Mouse (Mus musculus) hindbrain, embryonic 13.5 days (tissue): ENCODE measurements around the gene Igfbp6. TPM values are rescaled to one million over a fixed set of nuclear protein-coding genes. Genes with fewer than 3 reads are reported as not detected.

Source experiments
- ATAC-seq: fragments of 200-750 bp; cut with Nextera tagmentation; 2 replicates; pipeline ENCODE4 v1.8.0; 2017; ENCODE audit warnings: moderate TSS enrichment; ENCODE audit not compliant: low FRiP score
- H3K27ac ChIP-seq: fragments of 300-500 bp; sonication (generic); 2 replicates; pipeline ENCODE4 v1.5.1; 2015; ENCODE audit warnings: inconsistent platforms, mild to moderate bottlenecking, moderate library complexity
- H3K27me3 ChIP-seq: fragments of 300-500 bp; sonication (generic); 2 replicates; pipeline ENCODE4 v1.6.1; 2015; ENCODE audit warnings: mild to moderate bottlenecking, inconsistent platforms
- H3K36me3 ChIP-seq: fragments of 300-500 bp; sonication (generic); 2 replicates; pipeline ENCODE4 v1.6.1; 2015; ENCODE audit warnings: mild to moderate bottlenecking, inconsistent platforms
- H3K4me1 ChIP-seq: fragments of 300-500 bp; sonication (generic); replicated peaks from 2 replicates; pipeline ENCODE4 v1.6.1; 2015; ENCODE audit warnings: inconsistent platforms
- H3K4me2 ChIP-seq: fragments of 300-500 bp; sonication (generic); 2 replicates; pipeline ENCODE4 v1.6.1; 2015; ENCODE audit warnings: inconsistent platforms, mild to moderate bottlenecking, moderate library complexity
- H3K4me3 ChIP-seq: fragments of 300-500 bp; sonication (generic); 2 replicates; pipeline ENCODE4 v1.5.1; 2015; ENCODE audit warnings: mild to moderate bottlenecking, inconsistent platforms
- H3K9ac ChIP-seq: fragments of 300-500 bp; sonication (generic); 2 replicates; pipeline ENCODE4 v1.6.1; 2015; ENCODE audit warnings: mild to moderate bottlenecking, inconsistent platforms
- H3K9me3 ChIP-seq: fragments of 300-500 bp; sonication (generic); 2 replicates; pipeline ENCODE4 v1.6.1; 2016; ENCODE audit warnings: inconsistent platforms
- WGBS: fragments of 180-500 bp; shearing (Covaris S2); methylation state at CpG from one replicate; pipeline ENCODE4 v1.1.7; 2015; 5-methylcytosine and 5-hydroxymethylcytosine counted together
- polyA plus RNA-seq: library from polyadenylated mRNA; unstranded; fragments of >200 nt; fragmentation: Nextera tagmentation; extraction: Ambion mirVana; gene quantifications from 2 replicates; pipeline ENCODE4 v1.2.1, GENCODE M21; 2015

The Igfbp6 gene
- polyA plus RNA-seq, 1 experiment from 2014 or later: 0.49 TPM

- ATAC-seq: no peak
- Histone ChIP-seq H3K27me3 (no peaks in the 10 kb centered on the region), H3K27ac (no peak overlapping the region), H3K9me3 (no peaks in the 10 kb centered on the region), H3K4me2 (no peak overlapping the region), H3K4me1 (peaks cover 21% of the 10 kb centered on the region), H3K4me3 (no peak overlapping the region), H3K9ac (no peak overlapping the region), H3K36me3 (peaks cover 48% of the 10 kb centered on the region)
- 86% methylated on average over 9 of the region's 9 CpGs for WGBS
These were observed 10.8 kb upstream of the Igfbp6 start for GRCm38 (mm10) chr15:102133314-102133713.

GRCm38 (mm10) chr15:102134709-102135108 lies 9.5 kb upstream of the Igfbp6 start:
- Histone ChIP-seq H3K4me1 (peaks cover 21% of the 10 kb centered on the region), H3K9ac (peak overlapping the region; percentile 95; the same call in 1 of the 2 replicates), H3K27ac (no peak overlapping the region), H3K27me3 (no peaks in the 10 kb centered on the region), H3K4me2 (peak overlapping the region; percentile 85), H3K9me3 (no peaks in the 10 kb centered on the region), H3K36me3 (peaks cover 34% of the 10 kb centered on the region), H3K4me3 (peak overlapping the region; percentile 86)
- ATAC-seq: no peak
- 78% methylated on average over 2 of the region's 2 CpGs for WGBS

- Histone ChIP-seq H3K27me3 (no peaks in the 10 kb centered on the region), H3K4me3 (peak overlapping the region; percentile 86), H3K4me1 (peaks cover 21% of the 10 kb centered on the region), H3K36me3 (peaks cover 25% of the 10 kb centered on the region), H3K9me3 (no peaks in the 10 kb centered on the region), H3K9ac (peak overlapping the region; percentile 95), H3K4me2 (peak overlapping the region; percentile 85), H3K27ac (peak overlapping the region; percentile 90)
- peak; percentile 70 for ATAC-seq
- WGBS: 3% methylated on average over 35 of the region's 35 CpGs
These were observed 8.5 kb upstream of the Igfbp6 start for GRCm38 (mm10) chr15:102135522-102136128.

DNA sequence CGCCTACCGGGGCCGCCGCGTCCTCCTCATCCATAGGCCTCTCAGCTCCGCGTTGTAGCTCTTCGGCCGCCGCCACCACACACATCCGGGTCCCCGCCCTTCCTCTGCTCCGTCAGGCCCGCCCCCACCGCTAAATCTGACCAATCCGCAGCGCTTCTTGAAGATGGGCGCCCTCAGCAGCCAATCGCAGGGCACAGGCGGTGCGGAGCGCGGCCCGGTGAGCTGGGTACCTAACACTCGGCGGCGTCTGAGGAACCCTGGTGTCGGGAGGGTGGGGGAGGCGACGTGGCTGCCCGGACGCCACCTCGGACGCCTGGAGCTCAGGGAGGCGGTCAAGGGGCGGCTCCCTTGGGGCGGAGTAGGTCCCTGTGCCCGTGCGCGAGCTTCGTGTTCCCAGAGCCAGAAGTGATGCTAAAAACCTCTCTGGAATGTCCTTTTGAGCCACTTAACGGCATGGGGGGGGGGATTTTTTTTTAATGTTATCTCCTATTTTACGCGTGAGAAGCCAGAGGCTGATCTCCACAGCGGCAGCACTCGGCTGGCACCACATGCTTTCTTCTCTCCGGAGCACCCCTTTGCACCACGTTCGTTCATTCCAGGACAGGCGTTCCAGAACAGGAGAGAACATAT lies 7.9 kb upstream of the Igfbp6 start, which contains the start of gene Spryd3:
Spryd3 (minus strand) TSS at position 106 of the 630 bp plus-strand sequence.
- H3K4me2 ChIP-seq: peak within 1 kb of the TSS; percentile 85
- no peaks in the 10 kb centered on the region for H3K27me3 ChIP-seq
- H3K9ac ChIP-seq: peak within 1 kb of the TSS; percentile 95
- WGBS: under 1% methylated on average over 45 of the region's 50 CpGs
- H3K4me3 ChIP-seq: peak within 1 kb of the TSS; percentile 86
- H3K4me1 ChIP-seq: peaks cover 21% of the 10 kb centered on the region
- H3K9me3 ChIP-seq: no peaks in the 10 kb centered on the region
- H3K27ac ChIP-seq: peak within 1 kb of the TSS; percentile 90
- peaks cover 19% of the 10 kb centered on the region for H3K36me3 ChIP-seq
- ATAC-seq: peak; percentile 100

DNA sequence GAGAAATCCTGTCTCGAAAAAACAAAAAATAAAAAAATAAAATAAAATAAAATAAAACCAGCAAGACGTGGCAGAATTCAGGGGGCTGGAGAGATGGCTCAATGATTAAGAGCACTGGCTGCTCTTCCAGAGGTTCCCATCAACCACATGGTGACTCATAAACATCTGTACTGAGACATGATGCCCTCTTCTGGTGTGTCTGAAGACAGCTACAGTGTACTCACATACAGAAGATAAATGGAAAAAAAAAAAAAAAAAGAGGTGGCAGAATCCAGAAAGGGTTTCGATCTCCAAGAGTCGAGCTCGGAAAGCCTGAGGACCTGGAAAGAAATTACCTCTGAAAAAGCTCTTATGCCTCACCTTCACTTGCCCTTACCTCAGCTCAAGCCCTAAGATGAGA lies 3.0 kb upstream of the Igfbp6 start:
- no peak overlapping the region for H3K9ac ChIP-seq
- ATAC-seq: no peak
- H3K36me3 ChIP-seq: no peaks in the 10 kb centered on the region
- H3K27me3 ChIP-seq: peaks cover 47% of the 10 kb centered on the region
- peaks cover 16% of the 10 kb centered on the region for H3K4me1 ChIP-seq
- H3K4me2 ChIP-seq: no peak overlapping the region
- H3K27ac ChIP-seq: no peak overlapping the region
- no peak overlapping the region for H3K4me3 ChIP-seq
- no peaks in the 10 kb centered on the region for H3K9me3 ChIP-seq
- WGBS: 94% methylated on average over 5 of the region's 5 CpGs

- H3K9ac ChIP-seq: no peak overlapping the region
- WGBS: 59% methylated on average over 23 of the region's 23 CpGs
- H3K4me2 ChIP-seq: no peak overlapping the region
- no peaks in the 10 kb centered on the region for H3K36me3 ChIP-seq
- H3K27me3 ChIP-seq: peaks cover 52% of the 10 kb centered on the region
- no peak for ATAC-seq
- H3K27ac ChIP-seq: no peak overlapping the region
- no peaks in the 10 kb centered on the region for H3K9me3 ChIP-seq
- H3K4me3 ChIP-seq: no peak overlapping the region
- H3K4me1 ChIP-seq: peaks cover 7% of the 10 kb centered on the region
These were observed 949 bp upstream of the Igfbp6 start for GRCm38 (mm10) chr15:102142914-102143912.

GRCm38 (mm10) chr15:102144726-102145125 lies 564 bp downstream of the Igfbp6 start:
- Histone ChIP-seq H3K27me3 (peaks cover 52% of the 10 kb centered on the region), H3K4me2 (peak overlapping the region; percentile 26), H3K9ac (peak overlapping the region; percentile 55), H3K27ac (no peak overlapping the region), H3K9me3 (no peaks in the 10 kb centered on the region), H3K4me1 (peaks cover 7% of the 10 kb centered on the region), H3K4me3 (peak overlapping the region; percentile 14), H3K36me3 (no peaks in the 10 kb centered on the region)
- ATAC-seq: no peak
- 15% methylated on average over 19 of the region's 19 CpGs for WGBS

GRCm38 (mm10) chr15:102145330-102145729 lies 1.2 kb downstream of the Igfbp6 start:
- 87% methylated on average over 10 of the region's 10 CpGs for WGBS
- no peak for ATAC-seq

GRCm38 (mm10) chr15:102146089-102146488 lies 1.9 kb downstream of the Igfbp6 start:
- H3K36me3 ChIP-seq: no peaks in the 10 kb centered on the region
- no peak overlapping the region for H3K4me2 ChIP-seq
- no peak for ATAC-seq
- no peak overlapping the region for H3K9ac ChIP-seq
- 88% methylated on average over 5 of the region's 5 CpGs for WGBS
- no peak overlapping the region for H3K4me3 ChIP-seq
- H3K9me3 ChIP-seq: no peaks in the 10 kb centered on the region
- peaks cover 7% of the 10 kb centered on the region for H3K4me1 ChIP-seq
- no peak overlapping the region for H3K27ac ChIP-seq
- H3K27me3 ChIP-seq: peaks cover 52% of the 10 kb centered on the region

More at GRCm38 (mm10) chr15:102145330-102145729, 1.2 kb downstream of the Igfbp6 start:
- Histone ChIP-seq H3K36me3 (no peaks in the 10 kb centered on the region), H3K9ac (no peak overlapping the region), H3K27ac (no peak overlapping the region), H3K27me3 (peaks cover 52% of the 10 kb centered on the region), H3K4me3 (no peak overlapping the region), H3K4me2 (no peak overlapping the region), H3K9me3 (no peaks in the 10 kb centered on the region), H3K4me1 (peaks cover 7% of the 10 kb centered on the region)

- Histone ChIP-seq H3K4me1 (peaks cover 7% of the 10 kb centered on the region), H3K4me2 (no peak overlapping the region), H3K27me3 (peaks cover 48% of the 10 kb centered on the region), H3K27ac (no peak overlapping the region), H3K9ac (no peak overlapping the region), H3K4me3 (no peak overlapping the region), H3K36me3 (no peaks in the 10 kb centered on the region), H3K9me3 (no peaks in the 10 kb centered on the region)
- 0% methylated on average over 1 of the region's 1 CpGs for WGBS
- no peak for ATAC-seq
These were observed 2.7 kb downstream of the Igfbp6 start for GRCm38 (mm10) chr15:102146882-102147281.

- Histone ChIP-seq H3K27me3 (peaks cover 38% of the 10 kb centered on the region), H3K4me1 (peaks cover 8% of the 10 kb centered on the region), H3K4me3 (no peak overlapping the region), H3K36me3 (no peaks in the 10 kb centered on the region), H3K27ac (no peak overlapping the region), H3K4me2 (no peak overlapping the region), H3K9ac (no peak overlapping the region), H3K9me3 (no peaks in the 10 kb centered on the region)
- WGBS: 74% methylated on average over 16 of the region's 16 CpGs
- ATAC-seq: no peak
These were observed 3.7 kb downstream of the Igfbp6 start for GRCm38 (mm10) chr15:102147674-102148402.
